Mouse (Mus musculus): ENCODE measurements around the gene Faim. TPM values are rescaled to one million over a fixed set of nuclear protein-coding genes. Genes with fewer than 3 reads are reported as not detected.

Gene Faim
- polyA plus RNA-seq, 1 experiment, result not detected

DNA sequence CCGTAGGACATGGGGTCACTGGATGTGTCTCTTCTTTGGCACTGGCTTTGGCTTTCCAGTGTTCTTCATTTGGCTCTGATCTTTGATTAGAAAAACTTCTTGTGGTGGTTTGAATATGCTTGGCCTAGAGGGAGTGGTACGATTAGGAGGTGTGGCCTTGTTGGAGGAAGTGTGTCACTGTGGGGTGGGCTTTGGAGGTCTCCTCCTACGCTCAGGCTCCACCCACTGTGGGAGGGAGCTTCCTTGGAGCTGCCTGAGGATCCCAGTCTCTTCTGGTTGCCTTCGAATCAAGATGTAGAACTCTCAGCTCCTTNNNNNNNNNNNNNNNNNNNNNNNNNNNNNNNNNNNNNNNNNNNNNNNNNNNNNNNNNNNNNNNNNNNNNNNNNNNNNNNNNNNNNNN, 35.6 kb downstream of the Faim start:
- TF ChIP-seq POLR2A (IDR thresholded peaks at IDR 0.05; ENCODE audit: insufficient read depth, low read depth, low read length), result no peak
- Histone ChIP-seq H3K4me3 (ENCODE audit: insufficient read depth, low read depth, low read length) (no peak overlapping the region), H3K4me1 (ENCODE audit: control insufficient read depth, insufficient read depth, low read length) (no peaks in the 10 kb centered on the region), H3K27ac (ENCODE audit: insufficient read depth, low read depth, low read length) (no peak overlapping the region)
- WGBS, result 87% methylated on average over 4 of the region's 4 CpGs

- TF ChIP-seq CTCF (IDR thresholded peaks at IDR 0.05; ENCODE audit: insufficient read depth, low read depth, low read length) (no peak), POLR2A (IDR thresholded peaks at IDR 0.05; ENCODE audit: insufficient read depth, low read depth, low read length) (no peak)
- Histone ChIP-seq H3K4me1 (ENCODE audit: control insufficient read depth, insufficient read depth, low read length) (peaks cover 7% of the 10 kb centered on the region; the same call in 1 of the 2 replicates), H3K4me3 (ENCODE audit: insufficient read depth, low read depth, low read length) (no peak overlapping the region), H3K27ac (ENCODE audit: insufficient read depth, low read depth, low read length) (no peak overlapping the region)
- WGBS, result 87% methylated on average over 8 of the region's 8 CpGs
These were observed 45.9 kb downstream of the Faim start for GRCm38 (mm10) chr9:99032031-99032430.

DNA sequence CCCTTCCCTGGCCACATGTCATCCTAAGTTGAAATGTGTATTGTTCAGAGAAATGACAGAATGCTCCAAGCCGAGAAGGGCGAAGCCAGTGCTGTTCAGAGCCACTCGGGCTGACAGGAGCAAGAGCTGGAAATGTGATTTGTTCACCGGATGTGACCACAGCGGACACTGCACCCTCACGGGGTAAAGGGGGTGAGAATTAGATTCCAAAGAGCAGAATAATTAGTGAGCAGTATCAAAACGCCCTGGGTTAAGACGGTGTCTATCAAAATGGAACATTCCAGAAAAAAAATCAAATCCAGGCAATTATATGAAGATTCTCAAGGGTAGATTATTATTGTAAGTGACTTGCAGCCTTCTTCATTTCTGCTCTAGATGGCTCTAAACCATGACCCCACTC, 47.9 kb downstream of the Faim start:
- H3K27ac ChIP-seq (ENCODE audit: insufficient read depth, low read depth, low read length), result no peak overlapping the region
- no peak for TF ChIP-seq CTCF (IDR thresholded peaks at IDR 0.05; ENCODE audit: insufficient read depth, low read depth, low read length)
- no peak for TF ChIP-seq POLR2A (IDR thresholded peaks at IDR 0.05; ENCODE audit: insufficient read depth, low read depth, low read length)
- WGBS, result 83% methylated on average over 8 of the region's 8 CpGs
- H3K4me3 ChIP-seq (ENCODE audit: insufficient read depth, low read depth, low read length), result no peak overlapping the region
- H3K4me1 ChIP-seq (ENCODE audit: control insufficient read depth, insufficient read depth, low read length), result peaks cover 7% of the 10 kb centered on the region; the same call in 1 of the 2 replicates

DNA sequence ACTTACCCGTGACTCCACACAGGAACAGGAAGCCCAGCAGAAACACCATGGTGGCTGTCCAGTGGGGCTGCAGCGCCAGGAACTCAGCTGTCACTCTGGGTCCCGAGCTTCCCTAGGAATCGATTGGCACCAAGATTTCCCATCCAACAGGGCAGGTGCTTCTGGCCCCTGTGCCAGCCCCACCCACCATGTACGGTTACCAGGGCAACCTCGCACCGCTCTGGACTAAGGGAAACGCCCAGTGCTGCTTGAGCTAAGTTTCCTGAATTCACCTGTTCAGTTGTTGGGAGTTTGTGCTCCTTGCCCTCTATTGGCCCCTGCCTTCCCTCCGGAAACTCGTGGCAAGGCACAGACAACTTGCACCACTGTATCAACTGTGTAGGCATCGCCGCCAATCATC, 49.4 kb downstream of the Faim start, which contains the start of gene Gm1123:
TSS of gene Gm1123 (minus strand) at position 141 of the 400 bp plus-strand sequence.
- WGBS, result 87% methylated on average over 12 of the region's 12 CpGs
- Histone ChIP-seq H3K4me1 (ENCODE audit: control insufficient read depth, insufficient read depth, low read length) (peaks cover 7% of the 10 kb centered on the region; the same call in 1 of the 2 replicates), H3K27ac (ENCODE audit: insufficient read depth, low read depth, low read length) (no peak within 1 kb of the TSS), H3K4me3 (ENCODE audit: insufficient read depth, low read depth, low read length) (no peak within 1 kb of the TSS)
- TF ChIP-seq POLR2A (IDR thresholded peaks at IDR 0.05; ENCODE audit: insufficient read depth, low read depth, low read length) (no peak), CTCF (IDR thresholded peaks at IDR 0.05; ENCODE audit: insufficient read depth, low read depth, low read length) (no peak)

- Histone ChIP-seq H3K4me3 (ENCODE audit: insufficient read depth, low read depth, low read length) (no peak overlapping the region), H3K27ac (ENCODE audit: insufficient read depth, low read depth, low read length) (no peak overlapping the region), H3K4me1 (ENCODE audit: control insufficient read depth, insufficient read depth, low read length) (no peaks in the 10 kb centered on the region)
- WGBS, result 84% methylated on average over 9 of the region's 9 CpGs
- no peak for TF ChIP-seq CTCF (IDR thresholded peaks at IDR 0.05; ENCODE audit: insufficient read depth, low read depth, low read length)
- no peak for TF ChIP-seq POLR2A (IDR thresholded peaks at IDR 0.05; ENCODE audit: insufficient read depth, low read depth, low read length)
These were observed 55.8 kb downstream of the Faim start for GRCm38 (mm10) chr9:99041994-99042393.

- Histone ChIP-seq H3K27ac (ENCODE audit: insufficient read depth, low read depth, low read length) (no peak overlapping the region), H3K4me3 (ENCODE audit: insufficient read depth, low read depth, low read length) (no peak overlapping the region), H3K4me1 (ENCODE audit: control insufficient read depth, insufficient read depth, low read length) (no peaks in the 10 kb centered on the region)
- TF ChIP-seq POLR2A (IDR thresholded peaks at IDR 0.05; ENCODE audit: insufficient read depth, low read depth, low read length) (no peak), CTCF (IDR thresholded peaks at IDR 0.05; ENCODE audit: insufficient read depth, low read depth, low read length) (no peak)
- 94% methylated on average over 4 of the region's 4 CpGs for WGBS
These were observed 56.5 kb downstream of the Faim start for GRCm38 (mm10) chr9:99042641-99043040.

- Histone ChIP-seq H3K4me3 (ENCODE audit: insufficient read depth, low read depth, low read length) (no peak overlapping the region), H3K4me1 (ENCODE audit: control insufficient read depth, insufficient read depth, low read length) (no peaks in the 10 kb centered on the region), H3K27ac (ENCODE audit: insufficient read depth, low read depth, low read length) (no peak overlapping the region)
- TF ChIP-seq CTCF (IDR thresholded peaks at IDR 0.05; ENCODE audit: insufficient read depth, low read depth, low read length) (no peak), POLR2A (IDR thresholded peaks at IDR 0.05; ENCODE audit: insufficient read depth, low read depth, low read length) (no peak)
- WGBS, result 88% methylated on average over 8 of the region's 8 CpGs
These were observed 58.6 kb downstream of the Faim start for GRCm38 (mm10) chr9:99044761-99045160.

- Histone ChIP-seq H3K4me3 (ENCODE audit: insufficient read depth, low read depth, low read length) (no peak overlapping the region), H3K4me1 (ENCODE audit: control insufficient read depth, insufficient read depth, low read length) (no peaks in the 10 kb centered on the region), H3K27ac (ENCODE audit: insufficient read depth, low read depth, low read length) (no peak overlapping the region)
- no peak for TF ChIP-seq POLR2A (IDR thresholded peaks at IDR 0.05; ENCODE audit: insufficient read depth, low read depth, low read length)
- TF ChIP-seq CTCF (IDR thresholded peaks at IDR 0.05; ENCODE audit: insufficient read depth, low read depth, low read length), result no peak
- WGBS, result 77% methylated on average over 1 of the region's 1 CpGs
These were observed 62.6 kb downstream of the Faim start for GRCm38 (mm10) chr9:99048724-99049250.

GRCm38 (mm10) chr9:99049760-99050159, 63.6 kb downstream of the Faim start:
- H3K4me3 ChIP-seq (ENCODE audit: insufficient read depth, low read depth, low read length), result no peak overlapping the region
- 79% methylated on average over 6 of the region's 6 CpGs for WGBS
- H3K4me1 ChIP-seq (ENCODE audit: control insufficient read depth, insufficient read depth, low read length), result no peaks in the 10 kb centered on the region
- no peak overlapping the region for H3K27ac ChIP-seq (ENCODE audit: insufficient read depth, low read depth, low read length)
- TF ChIP-seq CTCF (IDR thresholded peaks at IDR 0.05; ENCODE audit: insufficient read depth, low read depth, low read length) (no peak), POLR2A (IDR thresholded peaks at IDR 0.05; ENCODE audit: insufficient read depth, low read depth, low read length) (no peak)

Other genes starting within 250 kb of the Faim start
- not detected in 2 replicates for gene Prr23a1, start 143.9 kb upstream of the Faim start, polyA plus RNA-seq (2012; ENCODE audit: insufficient read depth, insufficient read length, low replicate concordance, missing spikeins)
- not detected in 2 replicates for gene Prr23a2, start 129.9 kb upstream of the Faim start, polyA plus RNA-seq (2012; ENCODE audit: insufficient read depth, insufficient read length, low replicate concordance, missing spikeins)
- not detected in 2 replicates for gene Prr23a3, start 121.6 kb upstream of the Faim start, polyA plus RNA-seq (2012; ENCODE audit: insufficient read depth, insufficient read length, low replicate concordance, missing spikeins)
- gene 7420426K07Rik, start 83.3 kb upstream of the Faim start, polyA plus RNA-seq (2012; ENCODE audit: insufficient read depth, insufficient read length, low replicate concordance, missing spikeins), result not detected in 2 replicates
- gene Foxl2, start 31.1 kb upstream of the Faim start, polyA plus RNA-seq (2012; ENCODE audit: insufficient read depth, insufficient read length, low replicate concordance, missing spikeins), result not detected in 2 replicates
- not detected in 2 replicates for gene Gm1123, start 49.3 kb downstream of the Faim start, polyA plus RNA-seq (2012; ENCODE audit: insufficient read depth, insufficient read length, low replicate concordance, missing spikeins)
- not detected in 2 replicates for gene Pik3cb, start 154.2 kb downstream of the Faim start, polyA plus RNA-seq (2012; ENCODE audit: insufficient read depth, insufficient read length, low replicate concordance, missing spikeins)

Data from olfactory bulb, adult 2 months (tissue).